Mouse (Mus musculus) layer of hippocampus, adult 9-11 months (tissue): Measurements from ENCODE around the gene Snip1.

Source experiments
- DNase-seq: peaks from one replicate; pipeline ENCODE4 v3.0.0; 2022

Gene Snip1

GRCm38 (mm10) chr4:125101334-125101733 is 34.9 kb downstream of the Snip1 start:
- no peak for DNase-seq

DNA sequence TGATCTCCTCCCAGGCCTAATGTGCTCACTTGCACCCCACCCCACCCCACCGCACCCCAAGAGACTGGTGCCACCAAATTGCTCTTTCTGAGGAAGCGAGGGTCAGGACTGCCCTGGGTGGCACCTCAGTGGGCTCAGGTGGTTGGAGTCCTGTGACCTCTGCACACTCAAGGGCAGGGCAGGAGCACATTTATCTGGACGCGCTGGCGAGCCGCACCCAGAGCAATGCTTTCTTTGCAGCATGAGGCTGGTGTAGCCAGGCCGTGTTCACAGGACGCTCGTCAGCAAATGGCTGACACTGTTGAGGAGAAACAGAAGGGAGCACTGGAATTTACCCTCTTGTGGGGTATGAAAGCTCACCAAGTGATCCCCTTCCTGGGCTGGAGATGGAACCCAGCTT is 38.9 kb downstream of the Snip1 start:
- no peak for DNase-seq

GRCm38 (mm10) chr4:125114638-125115037 is 48.2 kb downstream of the Snip1 start:
- DNase-seq = peak; percentile 89

GRCm38 (mm10) chr4:125115081-125115480 is 48.6 kb downstream of the Snip1 start:
- DNase-seq = no peak

GRCm38 (mm10) chr4:125115710-125116089 is 49.2 kb downstream of the Snip1 start:
- no peak for DNase-seq

DNA sequence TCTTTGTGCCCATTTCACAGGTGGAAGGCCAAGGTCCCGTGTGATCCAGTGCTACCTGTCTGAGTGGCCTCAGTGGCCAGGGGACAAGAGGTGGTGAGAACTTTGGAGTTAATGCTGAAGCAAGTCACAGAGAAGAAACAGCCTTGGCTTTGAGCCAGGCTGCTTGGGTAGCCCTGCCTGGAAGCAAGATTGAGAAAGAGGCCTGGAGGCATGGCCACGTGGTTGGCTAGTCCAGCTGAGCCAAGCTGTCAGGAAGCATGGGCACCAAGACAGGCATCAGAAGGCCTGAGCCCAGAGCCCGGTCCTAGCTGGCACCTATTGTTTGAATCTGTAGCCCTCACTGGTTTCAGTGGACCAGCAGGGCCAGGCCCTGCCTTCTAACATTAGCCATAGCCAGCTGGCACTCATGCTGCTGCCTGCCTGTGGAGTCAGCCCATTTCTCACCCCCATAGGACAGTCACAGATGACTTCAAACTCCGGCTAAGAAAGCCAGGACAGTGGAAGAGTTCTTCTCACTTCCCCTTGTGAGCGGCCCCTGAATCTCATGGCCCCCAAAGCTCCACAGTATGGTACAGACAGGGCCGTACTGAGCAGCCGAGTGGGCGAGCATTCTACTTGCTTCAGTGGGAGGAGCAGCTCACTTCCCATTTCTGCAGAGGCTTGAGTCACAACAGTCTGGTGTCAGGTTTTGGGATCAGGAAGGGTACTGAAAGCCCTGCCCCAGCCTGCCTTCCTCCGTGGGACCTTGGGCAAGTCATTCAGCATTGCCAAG is 49.8 kb downstream of the Snip1 start:
- peak; percentile 93 for DNase-seq

GRCm38 (mm10) chr4:125116929-125117328 is 50.5 kb downstream of the Snip1 start:
- DNase-seq = no peak

DNA sequence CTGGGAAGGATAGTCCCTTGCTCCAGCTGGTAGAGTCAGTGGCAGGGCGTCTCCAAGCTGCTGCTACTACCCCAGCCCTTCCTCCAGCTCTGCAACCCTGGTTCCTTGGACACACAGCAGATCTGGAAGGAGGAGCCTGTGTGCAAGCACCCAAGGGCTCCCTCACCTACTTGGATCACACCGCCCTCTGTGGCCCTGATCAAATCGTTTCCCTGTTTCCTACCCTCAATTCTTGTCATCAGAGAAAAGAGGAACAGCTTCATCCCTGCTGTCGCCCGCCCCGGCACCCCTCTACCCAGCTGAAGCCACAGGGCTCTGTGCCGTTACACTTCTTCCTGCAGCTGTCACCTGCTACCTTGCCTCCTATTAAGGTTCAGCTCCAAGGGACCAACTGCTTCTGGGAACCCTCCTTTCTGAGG is 51.4 kb downstream of the Snip1 start:
- DNase-seq = no peak

DNA sequence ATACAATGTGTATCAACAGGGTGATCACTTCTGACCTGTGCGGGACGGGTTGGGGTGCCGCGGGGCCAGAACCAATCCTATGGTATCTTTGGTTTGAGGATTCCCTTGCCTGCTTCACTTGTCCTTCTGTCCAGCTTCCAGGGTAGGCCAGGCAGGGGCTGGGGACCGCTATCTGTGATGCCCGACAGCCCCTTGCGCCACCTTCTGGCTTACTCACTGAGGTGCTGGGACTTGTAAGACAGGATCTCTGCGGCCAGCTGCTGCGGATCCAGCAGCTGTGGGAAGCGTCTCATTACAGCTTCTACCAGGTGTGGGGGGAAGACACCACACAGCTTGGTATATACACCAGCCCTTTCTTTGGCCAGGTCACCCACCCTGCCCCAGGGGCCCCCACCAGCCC is 52.6 kb downstream of the Snip1 start:
- DNase-seq = no peak

- no peak for DNase-seq
Measured at GRCm38 (mm10) chr4:125119721-125120120, 53.2 kb downstream of the Snip1 start.

- DNase-seq = no peak
Measured at GRCm38 (mm10) chr4:125122431-125123278, 56.2 kb downstream of the Snip1 start.

DNA sequence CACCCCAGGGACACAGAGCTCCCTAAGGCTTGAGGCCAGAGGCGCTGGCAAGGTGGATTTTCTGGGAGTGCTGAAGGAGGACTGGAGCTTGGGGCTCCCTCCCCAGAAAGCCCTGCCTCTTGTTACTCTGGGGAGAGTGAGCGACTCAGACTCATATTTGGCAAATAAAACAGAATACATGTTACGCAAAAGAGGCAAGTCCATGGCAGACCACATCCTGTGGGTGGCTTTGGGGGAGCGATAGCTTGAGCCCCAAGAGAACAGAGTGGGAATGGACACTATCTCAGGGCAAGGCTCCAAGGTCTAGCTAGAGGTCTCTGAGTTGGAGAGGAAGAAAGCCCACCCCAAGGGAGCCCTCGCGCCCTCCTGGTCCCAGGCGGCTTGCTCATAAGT is 56.8 kb downstream of the Snip1 start:
- no peak for DNase-seq
